Mouse (Mus musculus): ENCODE results near the gene Med7.

GRCm38 (mm10) chr11:46436760-46437458 is at the start of gene Med7:
- TF ChIP-seq CTCF (IDR thresholded peaks at IDR 0.05; ENCODE audit: low read depth, low read length) (no peak), POLR2A (IDR thresholded peaks at IDR 0.05; ENCODE audit: borderline replicate concordance, low read depth, low read length) (no peak)
